Mouse (Mus musculus): ENCODE measurements around the gene Pygl. TPM values are rescaled to one million over a fixed set of nuclear protein-coding genes. Genes with fewer than 3 reads are reported as not detected.
"Not testable (repeated sequence)": the region's sequence is repeated elsewhere in the genome, so short reads cannot be mapped to it uniquely, and the experiment has no call there.

Pygl gene
- polyA plus RNA-seq, 1 experiment = 2.7 TPM

- H3K4me1 ChIP-seq (ENCODE audit: control insufficient read depth, insufficient read depth, low read length) = peaks cover 1% of the 10 kb centered on the region; the same call in 1 of the 2 replicates
- no peak overlapping the region for H3K4me3 ChIP-seq (ENCODE audit: insufficient read depth, low read length)
- no peak overlapping the region for H3K27ac ChIP-seq (ENCODE audit: insufficient read depth, low read length)
- no peak for TF ChIP-seq CTCF (IDR thresholded peaks at IDR 0.05; ENCODE audit: extremely low read depth, insufficient read depth, low read length)
- no peak for TF ChIP-seq POLR2A (IDR thresholded peaks at IDR 0.05; ENCODE audit: extremely low read depth, insufficient read depth, low read length)
Observed at GRCm38 (mm10) chr12:70145586-70145985, 85.7 kb downstream of the Pygl start.

GRCm38 (mm10) chr12:70144637-70145448 lies 86.4 kb downstream of the Pygl start:
- H3K4me1 ChIP-seq (ENCODE audit: control insufficient read depth, insufficient read depth, low read length) = peaks cover 1% of the 10 kb centered on the region; the same call in 1 of the 2 replicates
- no peak overlapping the region for H3K4me3 ChIP-seq (ENCODE audit: insufficient read depth, low read length)
- TF ChIP-seq POLR2A (IDR thresholded peaks at IDR 0.05; ENCODE audit: extremely low read depth, insufficient read depth, low read length) (no peak), CTCF (IDR thresholded peaks at IDR 0.05; ENCODE audit: extremely low read depth, insufficient read depth, low read length) (peak; percentile 67; the same call in 1 of the 2 replicates)
- no peak overlapping the region for H3K27ac ChIP-seq (ENCODE audit: insufficient read depth, low read length)

DNA sequence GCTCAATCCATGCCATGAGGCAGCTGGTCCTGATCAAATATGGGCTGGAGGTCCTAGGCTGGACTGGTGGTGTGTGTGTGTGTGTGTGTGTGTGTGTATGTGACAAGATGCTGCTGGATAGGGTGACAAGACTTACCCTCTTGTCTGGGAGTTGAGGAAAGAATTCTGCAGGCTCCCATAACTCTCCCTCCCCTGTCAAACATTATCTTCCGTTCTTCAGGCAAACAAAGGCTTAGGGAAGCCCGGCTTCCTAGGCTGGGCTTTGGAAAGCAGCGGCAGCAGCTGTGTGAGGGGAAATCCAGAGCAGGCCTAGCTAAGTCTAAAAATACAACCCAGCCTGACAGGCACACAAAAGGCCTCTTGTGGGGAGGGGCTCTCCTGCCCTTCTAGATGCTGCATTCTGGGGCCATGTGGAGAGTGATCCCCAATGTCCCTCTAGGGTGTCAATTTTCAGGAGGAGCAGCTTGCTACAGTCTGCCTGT lies 87.1 kb downstream of the Pygl start:
- not testable (repeated sequence) for H3K4me3 ChIP-seq (ENCODE audit: insufficient read depth, low read length); H3K4me1 ChIP-seq (ENCODE audit: control insufficient read depth, insufficient read depth, low read length); H3K27ac ChIP-seq (ENCODE audit: insufficient read depth, low read length)

GRCm38 (mm10) chr12:70140993-70141576 lies 90.2 kb downstream of the Pygl start:
- TF ChIP-seq POLR2A (IDR thresholded peaks at IDR 0.05; ENCODE audit: extremely low read depth, insufficient read depth, low read length) (no peak), CTCF (IDR thresholded peaks at IDR 0.05; ENCODE audit: extremely low read depth, insufficient read depth, low read length) (no peak)
- Histone ChIP-seq H3K4me3 (ENCODE audit: insufficient read depth, low read length) (no peak overlapping the region), H3K27ac (ENCODE audit: insufficient read depth, low read length) (no peak overlapping the region), H3K4me1 (ENCODE audit: control insufficient read depth, insufficient read depth, low read length) (peaks cover 1% of the 10 kb centered on the region; the same call in 1 of the 2 replicates)

Other genes starting within 250 kb of the Pygl start
- 19.9 and 20.1 TPM in 2 replicates for gene Sav1, start 244.5 kb downstream of the Pygl start, polyA plus RNA-seq (2012; rRNA removed)
- 31.2 and 31.6 TPM in 2 replicates for gene Nin, start 117.8 kb downstream of the Pygl start, polyA plus RNA-seq (2012; rRNA removed)
- gene Abhd12b, start 77.3 kb downstream of the Pygl start, polyA plus RNA-seq (2012; rRNA removed) = 0.33 and 1.1 TPM in 2 replicates
- gene Trim9, start 116.1 kb upstream of the Pygl start, polyA plus RNA-seq (2012; rRNA removed) = 202 and 211 TPM in 2 replicates
- gene Tmx1, start 221.6 kb upstream of the Pygl start, polyA plus RNA-seq (2012; rRNA removed) = 25.1 and 26.5 TPM in 2 replicates

All from cortical plate, adult 2 months (tissue).